15 mouse cellular contexts compared by ENCODE assay signal in the genomic region with DNA sequence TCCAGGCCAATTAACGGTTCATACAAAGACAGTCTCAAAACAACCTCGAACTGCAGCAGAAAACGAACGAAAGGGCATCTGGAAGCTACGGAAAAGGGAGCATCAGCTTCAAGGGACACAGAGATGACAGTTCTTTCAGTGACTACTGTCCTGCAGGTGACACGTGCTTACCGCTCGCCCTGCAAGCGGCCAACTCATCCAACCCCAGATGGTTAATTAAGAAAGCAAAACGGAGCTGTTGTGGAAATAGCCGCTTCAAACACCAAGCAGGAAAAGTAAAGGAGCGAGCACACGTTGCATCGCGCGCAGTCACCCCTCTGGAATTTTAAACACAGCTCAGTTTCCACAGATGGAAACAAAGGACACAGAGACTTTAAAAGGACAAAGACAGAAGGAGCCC. TPM values are rescaled to one million over a fixed set of nuclear protein-coding genes. Genes with fewer than 3 reads are reported as not detected.
A peak's percentile ranks its signal among the peaks of the same experiment; 100 is the strongest.
DNase-seq lines count a peak whose midpoint lies in the region; ATAC-seq and TF ChIP-seq lines count a peak whose summit lies in the region.
"Had no signal": no experiment of that assay in that cellular context is flagged by ENCODE, and none has a peak within 500 bp of the region (broad histone marks: within the 10 kb centered on the region; RNA-seq: fewer than 3 reads in every experiment).

No protein-coding gene starts in this region.

- peaks cover 54% of the 10 kb centered on the region for H3K4me1 ChIP-seq in forebrain, embryonic 10.5 days
- H3K4me1 ChIP-seq in forebrain, postnatal 0 days (ENCODE audit: insufficient read depth), result no peaks in the 10 kb centered on the region
- H3K4me1 ChIP-seq in intestine, embryonic 16.5 days (ENCODE audit: control insufficient read depth, insufficient read depth, low read length), result peaks cover 14% of the 10 kb centered on the region
- H3K4me1 ChIP-seq in intestine, embryonic 15.5 days (replicated peaks), result peaks cover 32% of the 10 kb centered on the region
- H3K4me1 ChIP-seq in embryonic facial prominence, embryonic 11.5 days (ENCODE audit: control insufficient read depth, insufficient read depth, low read length), result peaks cover 4% of the 10 kb centered on the region; the same call in 1 of the 2 replicates
- peaks cover 17% of the 10 kb centered on the region for H3K4me1 ChIP-seq in stomach, embryonic 14.5 days (ENCODE audit: control insufficient read depth, insufficient read depth, low read length)

- WGBS in forebrain, embryonic 10.5 days, result 76% methylated on average over 16 of the region's 16 CpGs
- WGBS in forebrain, postnatal 0 days, result 36% methylated on average over 16 of the region's 16 CpGs
- 71% methylated on average over 16 of the region's 16 CpGs for WGBS in intestine, embryonic 16.5 days
- 72% methylated on average over 16 of the region's 16 CpGs for WGBS in intestine, embryonic 15.5 days
- WGBS in embryonic facial prominence, embryonic 11.5 days, result 70% methylated on average over 16 of the region's 16 CpGs
- 74% methylated on average over 16 of the region's 16 CpGs for WGBS in stomach, embryonic 14.5 days

- H3K27ac ChIP-seq in forebrain, embryonic 10.5 days, result peak overlapping the region; percentile 76
- no peak overlapping the region for H3K27ac ChIP-seq in forebrain, postnatal 0 days (ENCODE audit: low read depth, low read length)
- peak overlapping the region; percentile 49; the same call in 1 of the 2 replicates for H3K27ac ChIP-seq in intestine, embryonic 16.5 days (ENCODE audit: low read length)
- H3K27ac ChIP-seq in intestine, embryonic 15.5 days, result no peak overlapping the region
- H3K27ac ChIP-seq in embryonic facial prominence, embryonic 11.5 days (replicated peaks; ENCODE audit: low read depth, low read length), result no peak overlapping the region
- peak overlapping the region; percentile 44 for H3K27ac ChIP-seq in stomach, embryonic 14.5 days (ENCODE audit: low read length)
- H3K27ac ChIP-seq: neural tube, embryonic 12.5 days had no signal

- no peak overlapping the region for H3K9ac ChIP-seq in forebrain, postnatal 0 days
- no peak overlapping the region for H3K9ac ChIP-seq in intestine, embryonic 16.5 days (ENCODE audit: low read depth, low read length)
- H3K9ac ChIP-seq in intestine, embryonic 15.5 days, result no peak overlapping the region
- H3K9ac ChIP-seq in embryonic facial prominence, embryonic 11.5 days (replicated peaks; ENCODE audit: low read length), result 0 out of 2 replicates have a peak overlapping the region, but pooled peaks have one; percentile 4
- H3K9ac ChIP-seq in stomach, embryonic 14.5 days (replicated peaks; ENCODE audit: low read depth, low read length), result no peak overlapping the region
- H3K9ac ChIP-seq: lung, embryonic 14.5 days; neural tube, embryonic 12.5 days had no signal

- DNase-seq in forebrain, embryonic 10.5 days (ENCODE audit: extremely low spot score, low spot score), result no peak
- DNase-seq in forebrain, postnatal 0 days, result no peak
- DNase-seq in embryonic facial prominence, embryonic 11.5 days (ENCODE audit: low spot score), result no peak
- DNase-seq in urinary bladder, postnatal 36 days (ENCODE audit: low spot score in 2 of 2), result no peak
- DNase-seq: kidney, postnatal 10 days; lung, embryonic 14.5 days; right cerebral cortex, postnatal 4 days had no signal

- H3K4me3 ChIP-seq in forebrain, embryonic 10.5 days, result no peak overlapping the region
- H3K4me3 ChIP-seq in forebrain, postnatal 0 days (ENCODE audit: low read depth, low read length), result no peak overlapping the region
- no peak overlapping the region for H3K4me3 ChIP-seq in intestine, embryonic 16.5 days (ENCODE audit: low read length)
- H3K4me3 ChIP-seq in intestine, embryonic 15.5 days (replicated peaks), result no peak overlapping the region
- no peak overlapping the region for H3K4me3 ChIP-seq in embryonic facial prominence, embryonic 11.5 days (ENCODE audit: low read depth, low read length)
- no peak overlapping the region for H3K4me3 ChIP-seq in stomach, embryonic 14.5 days (ENCODE audit: low read depth, low read length)
- H3K4me3 ChIP-seq: erythroblast, embryonic 14.5 days; neural tube, embryonic 12.5 days had no signal

- H3K9me3 ChIP-seq in forebrain, embryonic 10.5 days, result no peaks in the 10 kb centered on the region
- no peaks in the 10 kb centered on the region for H3K9me3 ChIP-seq in forebrain, postnatal 0 days (ENCODE audit: low read length)
- H3K9me3 ChIP-seq in intestine, embryonic 16.5 days (ENCODE audit: control insufficient read depth, low read length), result no peaks in the 10 kb centered on the region
- no peaks in the 10 kb centered on the region for H3K9me3 ChIP-seq in intestine, embryonic 15.5 days
- no peaks in the 10 kb centered on the region for H3K9me3 ChIP-seq in embryonic facial prominence, embryonic 11.5 days (replicated peaks; ENCODE audit: control insufficient read depth, low read length)
- H3K9me3 ChIP-seq in stomach, embryonic 14.5 days (ENCODE audit: control insufficient read depth, low read depth, low read length), result no peaks in the 10 kb centered on the region
- H3K9me3 ChIP-seq: neural tube, embryonic 12.5 days had no signal

- H3K36me3 ChIP-seq in forebrain, embryonic 10.5 days (replicated peaks), result 0 out of 2 replicates have a peak, but pooled peaks cover 7% of the 10 kb centered on the region
- H3K36me3 ChIP-seq in forebrain, postnatal 0 days (ENCODE audit: insufficient read depth), result peaks cover 3% of the 10 kb centered on the region; the same call in 1 of the 2 replicates
- no peaks in the 10 kb centered on the region for H3K36me3 ChIP-seq in intestine, embryonic 16.5 days (ENCODE audit: control insufficient read depth, insufficient read depth, low read length)
- H3K36me3 ChIP-seq in intestine, embryonic 15.5 days, result no peaks in the 10 kb centered on the region
- H3K36me3 ChIP-seq in embryonic facial prominence, embryonic 11.5 days (replicated peaks; ENCODE audit: control insufficient read depth, insufficient read depth, low read depth, low read length), result no peaks in the 10 kb centered on the region
- peaks cover 3% of the 10 kb centered on the region for H3K36me3 ChIP-seq in stomach, embryonic 14.5 days (ENCODE audit: control insufficient read depth, insufficient read depth, low read length)
- H3K36me3 ChIP-seq: neural tube, embryonic 12.5 days had no signal

- no peaks in the 10 kb centered on the region for H3K27me3 ChIP-seq in forebrain, embryonic 10.5 days (ENCODE audit: poor library complexity, severe bottlenecking)
- H3K27me3 ChIP-seq in forebrain, postnatal 0 days (ENCODE audit: insufficient read depth, low read length), result no peaks in the 10 kb centered on the region
- H3K27me3 ChIP-seq in intestine, embryonic 16.5 days (replicated peaks; ENCODE audit: control insufficient read depth, insufficient read depth, low read length), result no peaks in the 10 kb centered on the region
- no peaks in the 10 kb centered on the region for H3K27me3 ChIP-seq in intestine, embryonic 15.5 days (replicated peaks)
- H3K27me3 ChIP-seq in embryonic facial prominence, embryonic 11.5 days (ENCODE audit: control insufficient read depth, insufficient read depth, low read length), result no peaks in the 10 kb centered on the region
- H3K27me3 ChIP-seq in stomach, embryonic 14.5 days (ENCODE audit: control insufficient read depth, insufficient read depth, low read length), result no peaks in the 10 kb centered on the region
- H3K27me3 ChIP-seq: neural tube, embryonic 12.5 days; Patski had no signal

- no peak for TF ChIP-seq CTCF in forebrain, postnatal 0 days (IDR thresholded peaks at IDR 0.05; ENCODE audit: low read depth)

- no peak for ATAC-seq in forebrain, postnatal 0 days
- ATAC-seq in intestine, embryonic 16.5 days, result no peak
- no peak for ATAC-seq in intestine, embryonic 15.5 days
- ATAC-seq in embryonic facial prominence, embryonic 11.5 days (replicated peaks; ENCODE audit: insufficient number of reproducible peaks, low FRiP score, low TSS enrichment, low read depth), result no peak
- no peak for ATAC-seq in stomach, embryonic 14.5 days (ENCODE audit: insufficient number of reproducible peaks, insufficient read depth, low FRiP score, low read depth)
- ATAC-seq in activated CD4-positive, CD25-positive, alpha-beta regulatory T cell, adult 4 months, result no peak
- ATAC-seq: inflammation-experienced regulatory T-cells, adult 6 months; Patski had no signal

- H3K4me2 ChIP-seq in forebrain, postnatal 0 days (ENCODE audit: low read depth), result no peak overlapping the region
- no peak overlapping the region for H3K4me2 ChIP-seq in intestine, embryonic 16.5 days (ENCODE audit: low read depth, low read length)
- no peak overlapping the region for H3K4me2 ChIP-seq in intestine, embryonic 15.5 days (replicated peaks)
- no peak overlapping the region for H3K4me2 ChIP-seq in embryonic facial prominence, embryonic 11.5 days (ENCODE audit: low read depth, low read length)
- no peak overlapping the region for H3K4me2 ChIP-seq in stomach, embryonic 14.5 days (replicated peaks; ENCODE audit: low read depth, low read length)
- H3K4me2 ChIP-seq: lung, embryonic 14.5 days; neural tube, embryonic 12.5 days had no signal

RNA-seq across cellular contexts. Expression of a gene that starts 52.2 kb away (rescaled TPM):
- polyA plus RNA-seq in forebrain, embryonic 10.5 days (2016; fragmentation: Nextera tagmentation; extraction: Ambion mirVana), result 12.5 and 13.3 TPM in 2 replicates
- total RNA-seq in forebrain, postnatal 0 days (2014; rRNA removed), result 9.2 and 13.3 TPM in 2 replicates
- polyA plus RNA-seq in forebrain, postnatal 0 days (2015; fragmentation: Nextera tagmentation; extraction: Ambion mirVana), result 9.8 and 20.1 TPM in 2 replicates
- polyA plus RNA-seq in intestine, embryonic 16.5 days (2015; fragmentation: Nextera tagmentation; extraction: Ambion mirVana), result 19.0 and 21.1 TPM in 2 replicates
- 22.7 and 27.3 TPM in 2 replicates for polyA plus RNA-seq in intestine, embryonic 15.5 days (2015; fragmentation: Nextera tagmentation; extraction: Ambion mirVana)
- polyA plus RNA-seq in embryonic facial prominence, embryonic 11.5 days (2014; fragmentation: Nextera tagmentation; extraction: Ambion mirVana), result 15.9 and 17.9 TPM in 2 replicates
- 36.5 and 39.2 TPM in 2 replicates for polyA plus RNA-seq in stomach, embryonic 14.5 days (2014; fragmentation: Nextera tagmentation; extraction: Ambion mirVana)
- 100 to 1,000 TPM in 1 of 2 experiments, 10 to 100 TPM in 1; 99.6 to 101 TPM for polyA plus RNA-seq in activated CD4-positive, CD25-positive, alpha-beta regulatory T cell, adult 4 months (2017; shearing (Covaris generic))

Comparison
In these comparisons a context has a peak if more than half of its experiments do, and no peak if none do; other contexts are left out.
1. H3K27ac ChIP-seq: peak in forebrain, embryonic 10.5 days (single experiment), intestine, embryonic 16.5 days (single experiment) and stomach, embryonic 14.5 days (single experiment); none in forebrain, postnatal 0 days (single experiment), intestine, embryonic 15.5 days (single experiment) and embryonic facial prominence, embryonic 11.5 days (single experiment).